Mouse (Mus musculus): ENCODE measurements around the gene Ppfia3. TPM values are rescaled to one million over a fixed set of nuclear protein-coding genes. Genes with fewer than 3 reads are reported as not detected.
"Not testable (repeated sequence)": the region's sequence is repeated elsewhere in the genome, so short reads cannot be mapped to it uniquely, and the experiment has no call there.

Ppfia3 gene
- total RNA-seq (2021), result 100 to 1,000 TPM; 154 to 168 TPM

DNA sequence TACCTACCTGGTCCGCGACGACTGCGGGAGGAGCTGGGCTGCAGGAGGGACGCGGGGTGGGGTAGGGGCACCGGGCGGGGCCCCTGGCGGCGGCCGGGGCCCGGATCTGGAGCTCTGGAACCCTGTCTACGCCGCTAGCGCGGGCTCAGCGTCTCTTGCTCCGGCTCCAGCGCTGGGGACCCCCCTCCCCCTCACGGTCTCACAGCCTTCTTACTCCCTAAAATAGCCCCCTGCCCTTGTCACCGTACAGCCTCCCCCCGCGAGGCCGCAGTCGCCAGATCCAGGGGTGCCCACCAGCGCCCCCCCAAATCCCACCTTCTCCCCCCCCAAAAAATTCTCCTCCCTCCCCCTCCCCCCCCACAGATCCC is at the start of gene Ppfia3:
TSS of gene Ppfia3 (minus strand) at position 368 of the 368 bp plus-strand sequence.
- DNase-seq (ENCODE audit: low spot score in 2 of 2), result no peak
- intact Hi-C loops (cut with DNase I), result no loop called here

DNA sequence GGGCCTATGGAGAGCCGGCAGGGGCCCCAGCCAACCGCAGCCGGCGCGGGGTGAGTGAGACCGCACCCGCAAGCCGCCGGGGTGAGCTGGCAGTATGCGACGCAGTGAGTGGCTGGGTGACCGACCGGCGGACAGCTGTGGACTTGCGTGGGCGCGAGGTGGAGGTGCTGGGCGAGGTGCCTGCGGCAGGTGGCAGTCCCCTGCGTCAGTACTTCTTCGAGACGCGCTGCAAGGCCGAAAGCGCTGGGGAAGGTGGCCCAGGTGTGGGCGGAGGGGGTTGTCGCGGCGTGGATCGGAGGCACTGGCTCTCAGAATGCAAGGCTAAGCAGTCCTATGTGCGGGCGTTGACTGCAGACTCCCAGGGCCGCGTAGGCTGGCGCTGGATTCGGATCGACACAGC is 48.8 kb upstream of the Ppfia3 start:
- DNase-seq (ENCODE audit: low spot score in 2 of 2), result peak; percentile 33 to 69
- intact Hi-C loops (cut with DNase I), result no loop called here

DNA sequence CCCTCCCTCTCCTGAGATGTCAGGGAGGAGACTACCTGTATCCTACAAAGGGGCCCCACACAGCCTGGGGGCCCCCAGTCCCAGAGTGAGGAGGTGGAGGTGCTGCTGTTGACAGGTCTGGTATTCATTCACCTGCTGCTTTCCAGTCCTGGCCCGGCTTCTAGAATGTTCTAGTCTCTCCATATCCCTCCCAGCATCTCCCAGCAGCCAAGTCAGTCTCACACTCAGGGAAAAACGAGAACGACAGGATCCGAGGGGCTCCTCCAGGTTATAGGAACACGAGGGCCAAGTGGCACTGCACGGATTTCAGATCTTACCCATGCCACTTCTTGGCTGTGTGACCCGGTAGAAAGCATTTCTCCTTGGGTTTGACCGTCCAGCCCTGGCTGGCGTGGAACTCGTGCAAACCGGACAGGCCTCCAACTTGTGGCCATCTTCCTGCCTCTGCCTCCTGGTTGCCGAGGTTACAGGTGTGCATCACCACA is 48.0 kb upstream of the Ppfia3 start:
- DNase-seq (ENCODE audit: low spot score in 2 of 2), result no peak
- intact Hi-C loops (cut with DNase I), result no loop called here

DNA sequence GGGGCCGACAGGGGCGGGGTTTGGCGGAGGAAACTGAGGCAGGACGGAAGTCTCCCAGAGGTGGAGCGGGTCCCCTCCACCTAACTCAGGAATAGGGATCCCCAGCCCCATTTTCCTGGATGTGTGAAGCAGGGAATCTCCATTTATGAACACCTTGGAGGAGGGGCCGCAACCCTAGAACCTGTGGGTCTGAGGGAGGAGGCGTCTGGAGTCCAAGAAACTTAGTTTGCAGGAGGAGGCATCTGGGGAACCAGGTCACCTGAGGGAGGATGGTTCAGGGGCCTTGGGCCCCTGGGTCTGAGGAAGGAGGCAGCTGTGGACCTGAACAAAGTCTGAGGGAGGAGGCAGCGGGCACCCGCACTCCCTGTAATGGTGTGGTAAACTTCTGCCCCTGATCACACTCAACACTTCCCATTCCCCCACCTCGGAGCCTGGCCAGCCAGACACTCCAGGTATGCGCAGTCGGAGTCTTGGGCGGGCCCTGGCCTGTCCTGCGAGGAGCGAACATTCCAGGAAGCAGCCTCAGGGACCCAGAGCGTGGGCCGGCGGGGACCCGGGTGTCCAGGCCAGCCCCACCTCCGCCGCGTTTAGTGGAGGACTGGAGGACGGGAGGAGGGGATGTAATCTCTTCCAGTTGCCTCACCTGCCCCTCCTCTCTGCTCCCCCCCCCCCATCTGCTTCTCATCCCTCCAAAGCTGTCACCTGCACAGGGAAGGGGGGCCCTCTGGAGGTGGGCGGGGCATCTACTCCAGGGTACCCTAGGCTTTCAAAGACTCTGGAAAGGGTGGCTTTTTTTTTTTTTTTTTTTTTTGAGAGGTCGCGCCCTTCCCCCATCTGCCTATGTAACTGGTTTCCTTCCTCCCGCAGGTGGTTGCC is 47.3 kb upstream of the Ppfia3 start:
- DNase-seq (ENCODE audit: low spot score in 2 of 2), result no peak
- intact Hi-C loops (cut with DNase I), result no loop called here

DNA sequence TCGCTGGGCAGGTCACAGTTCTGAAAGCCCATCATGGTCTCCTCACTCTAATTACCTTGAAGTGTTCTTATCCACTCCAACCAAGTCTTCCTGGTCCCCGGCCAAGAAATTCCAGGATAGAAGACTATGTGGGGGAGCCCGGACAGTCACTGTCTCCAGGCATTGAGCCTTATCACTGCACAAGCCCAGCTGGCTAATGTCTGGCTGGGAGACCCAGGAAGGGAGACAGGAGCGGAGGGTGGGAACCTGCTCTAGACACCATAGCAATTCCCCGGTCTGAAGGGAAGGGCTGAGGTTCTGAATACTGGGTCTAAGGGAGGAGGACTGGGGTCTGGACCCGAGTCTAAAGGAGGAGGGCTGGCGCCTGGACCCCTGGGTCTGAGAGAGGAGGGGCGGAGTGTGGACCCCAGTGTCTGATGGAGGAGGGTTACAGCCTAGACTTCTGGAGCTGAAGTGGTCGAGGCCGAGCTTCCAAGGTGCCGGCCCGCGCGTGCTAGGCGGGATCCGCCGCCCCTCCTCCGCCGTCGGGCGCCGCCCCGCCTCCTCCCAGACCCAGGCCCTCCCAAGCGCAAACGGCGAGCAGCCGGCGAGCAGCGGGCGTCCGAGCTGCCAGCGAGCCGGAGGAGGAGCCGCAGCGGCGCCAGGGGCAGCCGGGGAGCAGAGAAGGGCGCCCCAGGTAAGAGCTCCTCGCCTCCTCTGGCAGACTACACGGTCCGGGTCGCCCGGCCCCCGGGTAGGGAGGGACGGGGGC is 46.5 kb upstream of the Ppfia3 start, which contains the start of gene Ntf5:
TSS of gene Ntf5 (plus strand) at position 583 of the 751 bp plus-strand sequence.
- DNase-seq (ENCODE audit: low spot score in 2 of 2), result no peak
- intact Hi-C loops (cut with DNase I), result no loop called here

DNA sequence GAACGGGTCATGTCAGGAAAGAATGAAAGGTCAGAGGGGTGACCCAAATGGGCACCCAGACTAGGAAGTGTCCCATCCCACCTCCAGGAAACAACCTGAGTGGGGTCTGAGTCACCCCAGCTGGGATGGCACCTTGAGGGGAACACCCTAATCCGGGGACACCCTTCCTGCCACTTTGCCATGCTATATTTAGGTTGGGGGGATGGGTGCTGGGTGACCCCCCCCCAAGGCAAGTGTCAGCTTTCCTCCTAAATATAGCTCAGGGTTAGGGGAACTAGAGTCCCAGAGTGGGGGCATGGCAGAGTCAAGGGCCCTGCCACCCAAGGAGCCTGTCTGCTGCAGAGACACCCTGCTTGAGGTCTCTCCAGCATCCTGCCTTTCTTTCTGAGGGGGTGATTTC is 45.6 kb upstream of the Ppfia3 start:
- intact Hi-C loops (cut with DNase I), result no loop called here
- DNase-seq (ENCODE audit: low spot score in 2 of 2), result no peak

DNA sequence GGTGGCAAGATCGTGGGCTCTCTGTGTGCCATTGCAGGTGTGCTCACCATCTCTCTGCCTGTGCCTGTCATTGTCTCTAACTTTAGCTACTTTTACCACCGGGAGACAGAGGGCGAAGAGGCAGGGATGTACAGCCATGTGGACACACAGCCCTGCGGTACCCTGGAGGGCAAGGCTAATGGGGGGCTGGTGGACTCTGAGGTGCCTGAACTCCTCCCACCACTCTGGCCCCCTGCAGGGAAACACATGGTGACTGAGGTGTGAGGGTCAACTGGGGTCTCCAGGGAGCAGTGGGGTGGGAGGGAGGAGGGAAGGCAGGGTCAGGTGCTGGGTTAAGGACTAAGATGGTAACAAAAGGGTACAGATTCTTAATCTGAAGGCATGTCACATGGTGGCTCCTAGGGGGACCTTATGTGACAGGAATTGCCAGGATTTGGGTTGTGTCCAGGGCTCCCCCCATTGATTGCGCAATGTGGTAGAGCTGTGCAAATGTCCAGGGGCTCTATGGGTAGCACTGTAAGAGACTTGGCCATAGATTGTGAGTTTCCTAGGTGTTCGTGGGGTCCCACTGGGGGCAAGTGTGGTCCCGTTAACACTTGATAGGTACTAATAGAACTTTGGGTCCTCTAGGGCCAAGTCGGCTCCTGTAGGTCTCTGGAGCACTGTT is 42.8 kb upstream of the Ppfia3 start:
- DNase-seq (ENCODE audit: low spot score in 2 of 2), result no peak
- intact Hi-C loops (cut with DNase I), result no loop called here

DNA sequence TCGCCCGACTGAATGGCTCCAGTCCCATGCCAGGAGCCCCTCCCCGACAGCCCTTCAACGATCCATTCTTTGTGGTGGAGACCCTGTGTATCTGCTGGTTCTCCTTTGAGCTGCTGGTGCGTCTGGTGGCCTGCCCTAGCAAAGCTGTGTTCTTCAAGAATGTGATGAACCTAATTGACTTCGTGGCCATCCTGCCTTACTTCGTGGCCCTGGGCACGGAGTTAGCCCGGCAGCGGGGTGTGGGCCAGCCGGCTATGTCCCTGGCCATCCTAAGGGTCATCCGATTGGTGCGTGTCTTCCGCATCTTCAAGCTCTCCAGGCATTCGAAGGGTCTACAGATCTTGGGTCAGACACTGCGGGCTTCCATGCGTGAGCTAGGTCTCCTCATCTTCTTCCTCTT is 42.1 kb upstream of the Ppfia3 start:
- intact Hi-C loops (cut with DNase I), result no loop called here
- DNase-seq (ENCODE audit: low spot score in 2 of 2), result no peak

- no peak for DNase-seq (ENCODE audit: low spot score in 2 of 2)
- intact Hi-C loops (cut with DNase I), result no loop called here
Measured at GRCm38 (mm10) chr7:45408351-45408750, 41.5 kb upstream of the Ppfia3 start.

DNA sequence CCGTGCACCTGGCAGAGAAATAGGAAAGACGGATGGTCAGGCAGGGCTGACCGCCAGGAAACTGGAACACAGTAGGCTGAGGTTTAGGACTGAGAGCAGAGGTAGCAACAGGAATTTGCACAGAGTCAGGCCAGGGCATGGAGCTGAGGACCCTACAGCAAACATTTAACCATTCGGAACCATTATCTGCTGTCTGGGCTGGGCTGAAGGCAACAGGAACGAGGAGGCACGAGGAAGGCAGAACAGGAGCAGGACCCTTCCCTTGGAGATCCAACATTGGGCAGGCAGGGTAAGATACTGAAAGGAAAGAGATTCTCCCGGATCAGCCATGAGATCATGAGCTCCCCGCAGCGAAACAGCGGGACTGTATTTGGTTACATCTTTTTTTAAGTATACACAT is 41.0 kb upstream of the Ppfia3 start:
- DNase-seq (ENCODE audit: low spot score in 2 of 2), result no peak
- intact Hi-C loops (cut with DNase I), result no loop called here

GRCm38 (mm10) chr7:45406157-45407156 is 39.6 kb upstream of the Ppfia3 start:
- no peak for DNase-seq (ENCODE audit: low spot score in 2 of 2)
- intact Hi-C loops (cut with DNase I), result no loop called here

DNA sequence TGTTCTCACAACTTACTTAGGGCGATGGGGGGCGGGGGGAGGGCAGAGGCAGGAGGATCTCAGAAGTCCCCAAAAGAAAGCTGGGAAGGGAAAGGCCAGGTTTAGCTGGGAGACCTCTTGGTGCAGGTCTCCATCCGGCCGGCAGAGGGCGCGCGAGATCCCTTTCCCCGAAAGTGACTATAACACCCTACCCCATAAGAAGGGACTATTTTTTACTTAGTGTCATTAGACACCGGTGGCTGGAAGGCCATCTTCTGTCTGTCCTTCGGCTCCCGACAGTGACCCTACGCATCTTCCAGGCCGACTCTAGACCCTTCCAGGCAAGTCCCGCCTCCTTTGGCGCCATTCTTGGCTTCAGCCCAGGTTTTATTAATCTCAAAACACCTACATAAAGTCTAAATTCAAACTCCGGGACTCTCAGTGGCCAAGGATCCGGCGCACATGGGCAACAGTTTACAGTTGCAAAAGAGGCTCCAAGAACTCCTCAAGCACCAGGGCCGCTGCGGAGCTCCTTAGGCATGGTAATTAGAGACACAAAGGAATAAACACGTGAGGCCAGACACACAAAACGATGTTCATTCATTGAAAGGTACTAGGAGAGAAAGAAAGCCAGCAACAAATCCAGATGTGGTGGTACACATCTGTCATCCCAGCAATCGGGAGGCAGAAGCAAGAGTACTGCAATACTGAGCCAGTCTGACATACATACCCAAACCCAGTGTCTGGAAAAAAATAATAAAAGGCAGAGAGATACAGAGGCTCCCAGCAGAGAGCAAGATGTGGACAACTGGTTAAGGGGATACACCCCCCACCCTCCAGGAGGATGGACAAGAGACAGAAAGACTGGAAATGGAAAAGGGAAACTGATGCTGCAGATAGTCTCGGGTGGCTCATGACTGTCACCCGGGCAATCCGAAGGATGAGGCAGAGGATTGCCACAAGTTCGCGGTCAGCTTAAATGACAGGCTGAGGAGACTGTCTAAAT is 38.6 kb upstream of the Ppfia3 start, which contains the start of gene Kcna7:
TSS of gene Kcna7 (plus strand) at position 563 of the 985 bp plus-strand sequence.
- DNase-seq (ENCODE audit: low spot score in 2 of 2), result peak; percentile 58 to 61
- intact Hi-C loops (cut with DNase I), result no loop called here

DNA sequence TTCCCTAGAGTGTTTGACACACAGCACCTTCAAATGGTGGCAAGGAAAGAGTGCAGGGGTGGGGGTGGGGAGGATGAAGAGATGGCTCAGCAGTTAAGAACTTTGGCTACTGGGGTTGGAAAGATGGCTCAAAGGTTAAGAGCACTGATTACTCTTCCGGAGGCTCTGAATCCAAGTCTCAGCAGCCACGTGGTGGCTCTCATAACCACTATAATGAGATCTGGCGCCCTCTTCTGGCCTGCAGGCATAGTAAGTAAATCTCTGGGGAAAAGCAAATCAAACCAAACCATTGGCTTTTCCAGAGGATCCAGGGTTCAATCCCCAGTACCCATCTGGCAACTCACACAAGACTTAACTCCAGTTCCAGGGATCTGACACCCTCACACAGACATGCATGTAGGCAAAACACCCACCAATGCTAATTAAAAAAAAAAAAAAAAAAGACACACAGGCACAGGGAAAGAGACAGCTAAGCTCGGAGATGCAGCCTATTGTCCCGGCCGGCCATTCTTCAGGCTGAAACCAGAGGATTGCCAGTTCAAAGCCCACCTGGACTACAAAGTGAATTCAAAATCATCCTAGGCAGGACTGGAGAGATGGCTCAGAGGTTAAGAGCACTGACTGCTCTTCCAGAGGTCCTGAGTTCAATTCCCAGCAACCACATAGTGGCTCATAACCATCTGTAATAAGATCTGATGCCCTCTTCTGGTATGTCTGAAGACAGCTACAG is 36.9 kb upstream of the Ppfia3 start:
- intact Hi-C loops (cut with DNase I), result no loop called here
- DNase-seq (ENCODE audit: low spot score in 2 of 2), result no peak

- no peak for DNase-seq (ENCODE audit: low spot score in 2 of 2)
- intact Hi-C loops (cut with DNase I), result no loop called here
Measured at GRCm38 (mm10) chr7:45401521-45402085, 34.8 kb upstream of the Ppfia3 start.

- DNase-seq (ENCODE audit: low spot score in 2 of 2), result no peak
- intact Hi-C loops (cut with DNase I), result loop anchor here (10.0 kb wide), 1 partner anchor 92 kb away; no protein-coding TSS in a partner anchor
Measured at GRCm38 (mm10) chr7:45396787-45397186, 30.0 kb upstream of the Ppfia3 start.

GRCm38 (mm10) chr7:45396337-45396775 is 29.5 kb upstream of the Ppfia3 start:
- intact Hi-C loops (cut with DNase I), result loop anchor here (10.0 kb wide), 1 partner anchor 92 kb away; no protein-coding TSS in a partner anchor
- not testable (repeated sequence) for DNase-seq (ENCODE audit: low spot score in 2 of 2)

Data from left cerebral cortex, postnatal 36 days (tissue).